Mouse (Mus musculus): ENCODE results near the gene Selenon. TPM values are rescaled to one million over a fixed set of nuclear protein-coding genes. Genes with fewer than 3 reads are reported as not detected.

Gene Selenon
- total and polyA plus RNA-seq, 3 experiments = 0.05 TPM; not detected in 2

DNA sequence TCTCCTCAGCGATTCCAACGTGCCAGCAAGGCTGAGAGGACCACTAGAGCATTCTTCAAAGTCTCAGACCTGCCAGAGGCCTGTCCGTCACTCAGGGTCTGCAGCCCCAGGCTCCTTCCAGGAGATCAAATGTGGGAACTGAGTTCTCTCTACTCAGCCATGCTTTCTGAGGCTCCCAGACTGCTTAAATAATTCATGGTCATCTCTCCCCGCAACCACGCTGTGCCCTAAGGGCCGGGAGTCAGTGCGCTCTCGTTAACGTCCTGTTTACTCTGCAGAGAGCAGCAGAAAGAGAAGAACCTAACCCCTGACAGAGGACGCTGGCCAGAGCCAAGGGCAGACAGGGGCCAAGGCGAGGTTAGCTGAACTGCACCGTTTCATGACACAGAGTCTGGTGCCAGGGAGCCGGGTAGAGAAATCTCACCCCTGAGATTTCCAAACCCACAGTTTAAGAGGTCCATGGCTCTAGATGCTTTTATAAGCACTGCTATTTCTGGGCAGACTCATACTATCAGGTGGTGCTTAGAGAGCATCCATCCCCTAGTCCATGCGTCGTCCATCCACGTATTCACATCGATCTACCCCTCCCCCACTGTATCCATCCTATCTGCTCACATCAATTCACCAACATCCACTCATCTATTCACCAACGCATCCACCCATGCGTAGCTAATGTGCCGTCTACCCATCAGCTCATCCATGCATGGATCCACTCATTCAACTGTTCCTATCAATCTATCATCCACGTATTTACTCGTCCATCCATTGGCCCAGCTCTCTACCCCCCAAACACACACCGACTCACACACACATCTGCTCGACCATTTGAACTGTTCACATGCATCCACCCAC lies 20.7 kb upstream of the Selenon start:
- no peak for ATAC-seq (ENCODE audit: extremely low read depth, insufficient number of reproducible peaks, low FRiP score, poor library complexity, severe bottlenecking)
- no peak for TF ChIP-seq CTCF (IDR thresholded peaks at IDR 0.05; ENCODE audit: low read depth, low read length)
- no peak for TF ChIP-seq GATA2 (IDR thresholded peaks at IDR 0.05; ENCODE audit: borderline replicate concordance, low read depth, low read length)
- no peak for TF ChIP-seq GATA1 (IDR thresholded peaks at IDR 0.05; ENCODE audit: borderline replicate concordance, low read length)
- no peak for TF ChIP-seq POLR2AphosphoS5 (IDR thresholded peaks at IDR 0.05; ENCODE audit: insufficient replicate concordance, low read depth, low read length)
- TF ChIP-seq TAL1 (conservative IDR thresholded peaks at IDR 0.05; ENCODE audit: low read depth, low read length) = no peak
- Histone ChIP-seq H3K4me3 (ENCODE audit: low read depth, low read length) (no peak overlapping the region), H3K36me3 (replicated peaks) (no peaks in the 10 kb centered on the region), H3K9me3 (replicated peaks) (peaks cover 6% of the 10 kb centered on the region), H3K4me1 (ENCODE audit: insufficient read depth, low read depth, low read length) (no peaks in the 10 kb centered on the region), H3K27me3 (ENCODE audit: insufficient read depth, low read length) (peaks cover 35% of the 10 kb centered on the region)
- no peak for DNase-seq (ENCODE audit: low spot score)

DNA sequence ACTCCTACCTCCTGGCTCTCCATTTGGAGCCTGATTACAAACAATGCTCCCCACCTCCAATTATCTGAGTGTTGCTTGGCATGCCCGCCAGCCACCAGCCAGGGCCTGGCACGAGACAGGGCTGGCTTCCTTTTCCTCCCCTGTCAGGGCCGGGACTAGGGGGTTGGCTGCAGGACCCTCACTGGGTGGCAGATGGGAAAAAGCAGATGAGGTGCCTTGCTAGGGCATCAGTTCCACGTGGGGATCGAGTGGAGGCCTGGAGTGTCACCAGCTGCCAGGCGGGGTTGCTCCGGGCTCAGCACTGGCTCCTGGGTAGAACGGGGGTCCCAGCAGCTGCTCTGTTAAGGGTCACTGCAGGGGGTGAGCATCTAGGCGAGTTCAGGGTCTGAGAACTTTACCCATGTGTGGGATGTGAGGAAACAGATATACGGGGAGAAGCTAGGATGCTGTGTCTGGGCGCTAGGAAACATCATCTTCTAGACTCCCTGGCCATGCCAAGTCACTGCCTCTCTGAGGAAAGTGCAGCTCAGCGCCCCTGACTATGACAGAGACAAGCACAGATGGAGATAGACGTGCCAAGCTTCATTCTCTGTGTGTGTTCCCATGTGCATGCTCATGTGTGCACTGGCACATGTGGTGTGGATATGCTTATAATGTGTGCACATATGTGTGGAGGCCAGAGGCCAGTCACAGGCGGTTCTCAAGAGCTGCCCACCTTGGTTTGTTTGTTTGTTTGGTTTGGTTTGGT lies 18.9 kb upstream of the Selenon start:
- no peaks in the 10 kb centered on the region for H3K36me3 ChIP-seq (replicated peaks)
- no peak for DNase-seq (ENCODE audit: low spot score)
- peaks cover 6% of the 10 kb centered on the region for H3K9me3 ChIP-seq (replicated peaks)
- H3K27me3 ChIP-seq (ENCODE audit: insufficient read depth, low read length) = peaks cover 26% of the 10 kb centered on the region
- ATAC-seq (ENCODE audit: extremely low read depth, insufficient number of reproducible peaks, low FRiP score, poor library complexity, severe bottlenecking) = no peak
- H3K4me3 ChIP-seq (ENCODE audit: low read depth, low read length) = no peak overlapping the region
- no peak for TF ChIP-seq TAL1 (conservative IDR thresholded peaks at IDR 0.05; ENCODE audit: low read depth, low read length)
- H3K4me1 ChIP-seq (ENCODE audit: insufficient read depth, low read depth, low read length) = no peaks in the 10 kb centered on the region

DNA sequence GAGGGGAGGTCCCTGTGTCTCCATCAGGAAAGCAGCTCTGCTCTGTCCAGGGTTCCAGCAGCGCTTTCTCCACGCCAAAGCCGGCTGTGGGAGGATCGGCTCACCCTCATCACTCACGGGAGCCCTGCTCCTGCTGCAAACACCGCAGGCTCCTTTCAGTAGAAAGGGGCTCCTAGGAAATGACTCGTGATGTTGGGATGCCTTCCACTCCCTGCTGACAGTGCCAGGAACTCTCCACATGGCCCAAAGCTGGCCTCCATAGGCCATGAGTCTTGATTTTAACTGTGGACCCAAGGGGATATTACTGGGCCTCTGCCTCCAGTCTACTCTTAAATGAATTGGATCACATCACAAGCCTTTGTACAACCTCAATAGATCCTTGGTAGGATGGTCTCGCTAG lies 17.9 kb upstream of the Selenon start:
- DNase-seq (ENCODE audit: low spot score) (no peak), ATAC-seq (ENCODE audit: extremely low read depth, insufficient number of reproducible peaks, low FRiP score, poor library complexity, severe bottlenecking) (no peak)
- Histone ChIP-seq H3K27me3 (ENCODE audit: insufficient read depth, low read length) (peaks cover 22% of the 10 kb centered on the region), H3K36me3 (replicated peaks) (no peaks in the 10 kb centered on the region), H3K9me3 (replicated peaks) (peaks cover 12% of the 10 kb centered on the region), H3K4me3 (ENCODE audit: low read depth, low read length) (no peak overlapping the region), H3K4me1 (ENCODE audit: insufficient read depth, low read depth, low read length) (no peaks in the 10 kb centered on the region)
- no peak for TF ChIP-seq TAL1 (conservative IDR thresholded peaks at IDR 0.05; ENCODE audit: low read depth, low read length)
- no peak for TF ChIP-seq POLR2AphosphoS5 (IDR thresholded peaks at IDR 0.05; ENCODE audit: insufficient replicate concordance, low read depth, low read length)
- TF ChIP-seq GATA1 (IDR thresholded peaks at IDR 0.05; ENCODE audit: borderline replicate concordance, low read length) = no peak
- TF ChIP-seq CTCF (IDR thresholded peaks at IDR 0.05; ENCODE audit: low read depth, low read length) = no peak
- TF ChIP-seq GATA2 (IDR thresholded peaks at IDR 0.05; ENCODE audit: borderline replicate concordance, low read depth, low read length) = no peak

DNA sequence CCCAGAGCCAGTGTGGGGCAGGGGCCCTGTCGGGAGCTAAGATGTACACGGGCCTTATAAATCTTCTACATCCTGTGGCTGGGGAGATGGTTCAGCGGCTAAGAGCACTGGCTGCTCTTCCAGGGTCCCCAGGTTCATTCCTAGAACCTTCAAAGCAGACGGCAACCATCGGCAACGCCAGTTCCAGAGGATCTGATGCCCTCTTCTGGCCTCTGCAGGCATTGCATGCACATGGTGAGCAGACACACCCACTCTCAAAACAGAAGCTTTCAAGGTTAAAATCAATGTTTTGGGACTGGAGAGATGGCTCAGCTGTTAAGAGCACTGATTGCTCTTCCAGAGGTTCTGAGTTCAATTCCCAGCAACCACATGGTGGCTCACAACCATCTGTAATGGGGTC lies 17.2 kb upstream of the Selenon start:
- peaks cover 28% of the 10 kb centered on the region for H3K27me3 ChIP-seq (ENCODE audit: insufficient read depth, low read length)
- no peak overlapping the region for H3K4me3 ChIP-seq (ENCODE audit: low read depth, low read length)
- peaks cover 13% of the 10 kb centered on the region for H3K9me3 ChIP-seq (replicated peaks)
- ATAC-seq (ENCODE audit: extremely low read depth, insufficient number of reproducible peaks, low FRiP score, poor library complexity, severe bottlenecking) (no peak), DNase-seq (ENCODE audit: low spot score) (no peak)
- H3K36me3 ChIP-seq (replicated peaks) = no peaks in the 10 kb centered on the region
- no peaks in the 10 kb centered on the region for H3K4me1 ChIP-seq (ENCODE audit: insufficient read depth, low read depth, low read length)
- TF ChIP-seq GATA2 (IDR thresholded peaks at IDR 0.05; ENCODE audit: borderline replicate concordance, low read depth, low read length) = no peak

DNA sequence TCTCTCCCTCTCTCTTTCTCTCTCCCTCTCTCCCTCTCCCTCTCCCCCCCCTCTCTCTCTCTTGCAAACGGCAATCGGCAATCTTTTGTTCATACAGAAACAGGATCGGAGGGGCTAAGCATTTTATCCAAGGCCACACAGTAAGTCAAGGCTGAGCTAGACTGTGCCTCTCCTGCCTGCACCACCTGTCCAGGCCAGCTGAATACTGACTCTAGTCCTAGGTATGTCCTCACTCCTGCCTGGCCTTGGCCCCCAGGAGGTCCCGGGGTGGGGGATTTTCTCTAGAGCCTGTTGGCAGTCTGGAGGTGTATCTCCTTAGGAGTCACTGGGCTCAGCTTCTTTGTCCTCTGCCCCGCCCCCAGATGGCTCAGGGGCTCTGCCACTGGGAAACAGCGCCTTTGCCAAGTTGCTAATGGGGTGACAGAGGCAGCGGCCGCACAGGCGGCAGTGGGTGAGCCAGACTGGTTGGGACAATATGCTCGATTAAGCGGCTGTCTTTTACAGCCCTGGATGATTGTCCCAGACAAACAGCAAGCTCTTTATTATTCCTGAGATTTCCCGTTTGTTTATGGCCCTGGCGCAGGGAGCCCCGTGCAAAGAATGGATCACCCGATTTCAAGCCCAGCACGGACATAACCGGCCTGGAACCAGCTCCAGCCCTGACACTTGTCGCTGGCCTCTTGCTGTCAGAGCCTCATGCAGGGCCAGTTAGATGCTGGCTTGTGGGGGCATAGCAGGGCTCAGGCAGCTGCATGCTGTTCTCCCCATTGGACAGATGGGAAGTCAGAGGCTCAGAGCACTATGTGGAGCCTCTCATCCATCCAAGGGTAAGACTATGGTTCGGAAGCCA lies 15.6 kb upstream of the Selenon start:
- Histone ChIP-seq H3K9me3 (replicated peaks) (peaks cover 7% of the 10 kb centered on the region; the same call in 1 of the 2 replicates), H3K27me3 (ENCODE audit: insufficient read depth, low read length) (peaks cover 37% of the 10 kb centered on the region), H3K36me3 (replicated peaks) (no peaks in the 10 kb centered on the region), H3K4me1 (ENCODE audit: insufficient read depth, low read depth, low read length) (no peaks in the 10 kb centered on the region), H3K4me3 (ENCODE audit: low read depth, low read length) (no peak overlapping the region)
- no peak for DNase-seq (ENCODE audit: low spot score)
- TF ChIP-seq GATA2 (IDR thresholded peaks at IDR 0.05; ENCODE audit: borderline replicate concordance, low read depth, low read length) = no peak
- TF ChIP-seq CTCF (IDR thresholded peaks at IDR 0.05; ENCODE audit: low read depth, low read length) = no peak
- TF ChIP-seq GATA1 (IDR thresholded peaks at IDR 0.05; ENCODE audit: borderline replicate concordance, low read length) = no peak
- TF ChIP-seq TAL1 (conservative IDR thresholded peaks at IDR 0.05; ENCODE audit: low read depth, low read length) = no peak
- TF ChIP-seq POLR2AphosphoS5 (IDR thresholded peaks at IDR 0.05; ENCODE audit: insufficient replicate concordance, low read depth, low read length) = no peak
- ATAC-seq (ENCODE audit: extremely low read depth, insufficient number of reproducible peaks, low FRiP score, poor library complexity, severe bottlenecking) = no peak

DNA sequence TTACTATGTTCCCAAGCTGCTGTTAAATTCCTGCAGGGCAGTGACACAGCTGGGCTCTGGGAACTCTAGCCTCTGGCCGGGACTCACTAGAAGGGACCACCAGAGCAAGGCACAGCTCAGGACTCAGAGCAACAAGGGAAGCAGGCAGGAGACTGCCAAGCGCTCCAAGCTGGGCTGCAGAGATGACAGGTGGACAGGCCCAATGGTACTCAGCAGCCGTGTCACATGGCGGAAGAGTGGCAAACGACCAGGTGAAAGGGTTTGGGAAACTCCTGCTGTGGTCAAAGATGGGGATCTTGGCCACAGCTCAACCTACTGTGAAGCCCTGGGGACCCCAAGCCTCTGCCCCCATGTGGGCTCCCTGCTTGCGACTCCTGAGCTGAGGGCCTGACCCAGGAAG lies 12.1 kb upstream of the Selenon start:
- ATAC-seq (ENCODE audit: extremely low read depth, insufficient number of reproducible peaks, low FRiP score, poor library complexity, severe bottlenecking) = no peak
- peaks cover 44% of the 10 kb centered on the region for H3K27me3 ChIP-seq (ENCODE audit: insufficient read depth, low read length)
- TF ChIP-seq GATA1 (IDR thresholded peaks at IDR 0.05; ENCODE audit: borderline replicate concordance, low read length) = no peak
- TF ChIP-seq CTCF (IDR thresholded peaks at IDR 0.05; ENCODE audit: low read depth, low read length) = no peak
- no peak for TF ChIP-seq TAL1 (conservative IDR thresholded peaks at IDR 0.05; ENCODE audit: low read depth, low read length)
- TF ChIP-seq GATA2 (IDR thresholded peaks at IDR 0.05; ENCODE audit: borderline replicate concordance, low read depth, low read length) = no peak
- TF ChIP-seq POLR2AphosphoS5 (IDR thresholded peaks at IDR 0.05; ENCODE audit: insufficient replicate concordance, low read depth, low read length) = no peak

More for the DNA sequence above, 12.1 kb upstream of the Selenon start:
- Histone ChIP-seq H3K9me3 (replicated peaks) (peaks cover 7% of the 10 kb centered on the region; the same call in 1 of the 2 replicates), H3K36me3 (replicated peaks) (no peaks in the 10 kb centered on the region), H3K4me3 (ENCODE audit: low read depth, low read length) (no peak overlapping the region), H3K4me1 (ENCODE audit: insufficient read depth, low read depth, low read length) (no peaks in the 10 kb centered on the region)
- DNase-seq (ENCODE audit: low spot score) = no peak

Measured in G1E (cell line).